Mouse (Mus musculus): Measurements from ENCODE around the gene Plxna2.

- TF ChIP-seq POLR2A (IDR thresholded peaks at IDR 0.05; ENCODE audit: control insufficient read depth, low read depth, low read length) (no peak), CTCF (IDR thresholded peaks at IDR 0.05; ENCODE audit: control insufficient read depth, insufficient read depth, insufficient replicate concordance, low read depth, low read length) (no peak)
Measured at GRCm38 (mm10) chr1:194843020-194843419, 225.0 kb downstream of the Plxna2 start.

All from testis, adult 2 months (tissue).